Mouse (Mus musculus) kidney, embryonic 14.5 days (tissue): ENCODE results near the gene Gabbr2. TPM values are rescaled to one million over a fixed set of nuclear protein-coding genes. Genes with fewer than 3 reads are reported as not detected.

Experiments used
- ATAC-seq: fragments of 200-750 bp; cut with Nextera tagmentation; 2 replicates; pipeline ENCODE4 v1.8.0; 2017; ENCODE audit warnings: moderate number of reproducible peaks, mild to moderate bottlenecking, moderate TSS enrichment, moderate library complexity; ENCODE audit not compliant: low FRiP score, low TSS enrichment
- H3K27ac ChIP-seq: fragments of 300-500 bp; sonication (generic); 2 replicates; pipeline ENCODE4 v1.5.1; 2014; ENCODE audit warnings: low read depth, mild to moderate bottlenecking, low read length, moderate library complexity, mixed read lengths
- H3K27me3 ChIP-seq: fragments of 300-500 bp; sonication (generic); 2 replicates; pipeline ENCODE4 v1.6.1; 2014; ENCODE audit warnings: mild to moderate bottlenecking, low read length; ENCODE audit not compliant: control insufficient read depth, insufficient read depth
- H3K36me3 ChIP-seq: fragments of 300-500 bp; sonication (generic); 2 replicates; pipeline ENCODE4 v1.6.1; 2014; ENCODE audit warnings: low read length, mixed read lengths; ENCODE audit not compliant: control insufficient read depth, insufficient read depth
- H3K4me1 ChIP-seq: fragments of 300-500 bp; sonication (generic); 2 replicates; pipeline ENCODE4 v1.6.1; 2014; ENCODE audit warnings: low read length, mixed read lengths; ENCODE audit not compliant: control insufficient read depth, insufficient read depth
- H3K4me2 ChIP-seq: fragments of 300-500 bp; sonication (generic); replicated peaks from 2 replicates; pipeline ENCODE4 v1.6.1; 2014; ENCODE audit warnings: low read depth, mild to moderate bottlenecking, low read length
- H3K4me3 ChIP-seq: fragments of 300-500 bp; sonication (generic); 2 replicates; pipeline ENCODE4 v1.5.1; 2014; ENCODE audit warnings: mild to moderate bottlenecking, low read length
- H3K9ac ChIP-seq: fragments of 300-500 bp; sonication (generic); 2 replicates; pipeline ENCODE4 v1.6.1; 2014; ENCODE audit warnings: low read depth, mild to moderate bottlenecking, low read length, moderate library complexity
- H3K9me3 ChIP-seq: fragments of 300-500 bp; sonication (generic); 2 replicates; pipeline ENCODE4 v1.6.1; 2016; ENCODE audit warnings: low read length; ENCODE audit not compliant: control insufficient read depth
- WGBS: fragments of 180-500 bp; shearing (Covaris S2); extraction: QIAGEN DNeasy Blood & Tissue Kit; methylation state at CpG from one replicate; pipeline ENCODE4 v1.1.7; 2014; 5-methylcytosine and 5-hydroxymethylcytosine counted together
- polyA plus RNA-seq: library from polyadenylated mRNA; unstranded; fragments of >200 nt; fragmentation: Nextera tagmentation; extraction: Ambion mirVana; gene quantifications from 2 replicates; pipeline ENCODE4 v1.2.1, GENCODE M21; 2014

Gene Gabbr2
- polyA plus RNA-seq, 1 experiment from 2014 or later, result 0.43 TPM

- no peak overlapping the region for H3K4me2 ChIP-seq
- WGBS, result 91% methylated on average over 8 of the region's 8 CpGs
- H3K27ac ChIP-seq, result no peak overlapping the region
- no peaks in the 10 kb centered on the region for H3K4me1 ChIP-seq
- H3K9ac ChIP-seq, result no peak overlapping the region
- no peak for ATAC-seq
- H3K27me3 ChIP-seq, result no peaks in the 10 kb centered on the region
- no peaks in the 10 kb centered on the region for H3K36me3 ChIP-seq
- no peak overlapping the region for H3K4me3 ChIP-seq
- H3K9me3 ChIP-seq, result no peaks in the 10 kb centered on the region
Observed at GRCm38 (mm10) chr4:46856145-46856544, 135.5 kb downstream of the Gabbr2 start.

GRCm38 (mm10) chr4:46854686-46855385 lies 136.8 kb downstream of the Gabbr2 start:
- ATAC-seq, result no peak
- H3K4me1 ChIP-seq, result no peaks in the 10 kb centered on the region
- H3K9me3 ChIP-seq, result no peaks in the 10 kb centered on the region; the same call in 1 of the 2 replicates
- no peak overlapping the region for H3K4me2 ChIP-seq
- H3K27ac ChIP-seq, result no peak overlapping the region
- H3K36me3 ChIP-seq, result no peaks in the 10 kb centered on the region
- WGBS, result 64% methylated on average over 23 of the region's 23 CpGs
- no peaks in the 10 kb centered on the region for H3K27me3 ChIP-seq
- no peak overlapping the region for H3K4me3 ChIP-seq
- H3K9ac ChIP-seq, result no peak overlapping the region

DNA sequence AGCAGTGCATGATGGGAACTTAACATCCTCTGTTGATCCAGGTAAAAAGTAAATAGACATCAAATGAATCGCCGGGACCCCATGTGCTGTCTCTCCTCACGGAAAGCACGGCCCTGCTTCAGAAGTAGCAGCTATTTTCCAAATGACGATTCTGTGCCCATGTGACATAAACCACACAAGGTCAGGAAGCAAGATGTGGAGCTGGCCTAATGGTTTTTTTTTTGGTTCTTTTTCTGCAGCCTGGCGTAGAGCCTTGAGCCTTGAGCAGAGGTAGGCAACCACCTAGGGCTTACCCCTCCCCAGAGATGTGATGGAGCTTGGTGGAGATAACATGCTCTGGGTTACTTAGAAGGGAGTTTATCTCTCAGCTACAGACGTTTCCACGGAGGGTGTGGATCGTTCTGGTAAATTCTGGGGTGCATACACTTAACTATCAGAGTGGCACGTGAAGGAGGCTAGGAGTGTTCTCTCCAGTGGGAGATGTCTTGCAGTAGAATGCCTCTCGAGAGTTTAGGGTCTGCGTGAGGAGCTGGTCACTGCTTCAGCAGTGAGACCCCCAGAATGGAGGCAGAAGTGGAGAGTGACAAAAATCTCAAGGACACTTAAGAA lies 137.7 kb downstream of the Gabbr2 start:
- 88% methylated on average over 12 of the region's 12 CpGs for WGBS
- ATAC-seq, result no peak
- Histone ChIP-seq H3K4me3 (no peak overlapping the region), H3K4me2 (no peak overlapping the region), H3K4me1 (no peaks in the 10 kb centered on the region), H3K36me3 (no peaks in the 10 kb centered on the region), H3K9me3 (no peaks in the 10 kb centered on the region; the same call in 1 of the 2 replicates), H3K9ac (no peak overlapping the region), H3K27me3 (no peaks in the 10 kb centered on the region), H3K27ac (no peak overlapping the region)

DNA sequence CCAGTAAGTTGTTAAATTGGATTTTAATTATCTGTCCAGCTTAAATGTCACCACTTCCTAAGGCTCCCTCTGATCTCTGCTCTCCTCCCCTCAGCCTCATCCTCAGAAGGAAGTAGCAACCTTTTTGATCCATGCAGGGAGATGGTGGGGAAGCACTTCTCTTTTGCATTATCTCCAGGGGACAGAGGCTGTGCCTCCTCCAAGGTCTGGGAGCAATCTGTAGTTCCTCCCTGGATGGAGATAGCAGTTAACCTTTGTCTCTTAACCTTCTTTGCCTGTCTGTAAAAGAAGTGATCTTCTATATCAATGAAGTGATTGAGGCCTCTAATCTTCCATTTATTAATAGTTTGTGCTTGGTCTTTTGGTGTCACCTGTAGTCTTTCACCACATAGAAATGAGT lies 143.9 kb downstream of the Gabbr2 start:
- H3K4me2 ChIP-seq, result no peak overlapping the region
- H3K4me3 ChIP-seq, result no peak overlapping the region
- H3K4me1 ChIP-seq, result no peaks in the 10 kb centered on the region
- 0 out of 2 replicates have a peak, but pooled peaks cover 3% of the 10 kb centered on the region for H3K27me3 ChIP-seq
- ATAC-seq, result no peak
- no peak overlapping the region for H3K9ac ChIP-seq
- H3K9me3 ChIP-seq, result no peaks in the 10 kb centered on the region; the same call in 1 of the 2 replicates
- no peaks in the 10 kb centered on the region for H3K36me3 ChIP-seq
- no peak overlapping the region for H3K27ac ChIP-seq

DNA sequence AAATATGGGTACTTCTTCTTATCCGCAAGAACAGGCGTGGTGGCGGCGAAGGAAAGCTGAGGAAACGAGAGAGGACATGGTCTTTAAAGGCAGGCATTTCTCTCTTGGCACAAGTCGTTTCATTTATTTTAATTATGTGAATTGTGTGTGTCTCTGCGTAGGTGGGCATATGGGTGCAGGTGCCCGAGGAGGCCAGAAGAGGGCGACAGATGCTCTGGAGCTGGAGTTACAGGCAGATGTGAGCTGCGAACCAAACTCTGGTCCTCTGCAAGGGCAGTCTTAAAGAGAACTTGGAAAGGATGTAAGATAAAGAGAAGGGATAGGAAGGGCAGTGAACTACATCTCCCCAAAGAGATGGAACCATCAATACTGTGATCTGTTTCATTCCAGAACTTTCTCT lies 145.3 kb downstream of the Gabbr2 start:
- Histone ChIP-seq H3K4me1 (no peaks in the 10 kb centered on the region), H3K4me2 (no peak overlapping the region), H3K4me3 (no peak overlapping the region), H3K9me3 (no peaks in the 10 kb centered on the region; the same call in 1 of the 2 replicates), H3K27me3 (0 out of 2 replicates have a peak, but pooled peaks cover 3% of the 10 kb centered on the region), H3K27ac (no peak overlapping the region), H3K9ac (no peak overlapping the region), H3K36me3 (no peaks in the 10 kb centered on the region)
- ATAC-seq, result no peak
- 93% methylated on average over 10 of the region's 10 CpGs for WGBS

DNA sequence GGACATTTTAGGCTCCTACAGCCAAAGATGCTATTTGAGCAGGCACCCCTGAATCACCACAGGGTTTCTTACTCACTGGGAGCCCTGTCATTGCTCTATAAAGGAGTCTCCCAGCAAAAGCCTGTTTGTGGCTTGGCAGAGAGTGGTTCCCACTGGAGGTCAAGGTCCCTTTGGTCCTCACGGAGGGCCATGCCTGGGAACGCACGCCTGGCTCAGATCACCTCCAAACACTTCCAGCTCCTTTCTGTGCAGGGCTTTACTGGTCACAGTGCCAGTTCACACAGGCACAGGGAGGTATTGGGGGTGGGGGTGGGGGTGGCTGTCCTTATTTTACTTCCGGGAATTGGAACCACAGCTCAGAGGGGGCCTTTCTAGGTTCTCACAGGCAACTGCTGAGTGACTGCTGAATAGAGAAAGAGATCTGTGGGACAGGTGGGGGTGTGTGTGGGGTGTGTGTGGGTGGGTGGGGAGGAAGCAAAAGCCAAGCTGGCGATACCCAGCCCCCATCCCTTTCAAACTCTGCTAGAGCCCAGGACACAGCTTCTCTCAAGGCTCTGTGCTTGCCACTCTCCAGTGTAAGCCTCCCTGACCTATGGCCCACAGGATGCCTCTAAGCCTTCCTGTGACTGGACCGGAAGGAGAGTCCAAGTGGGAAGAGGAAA lies 146.6 kb downstream of the Gabbr2 start:
- Histone ChIP-seq H3K4me3 (no peak overlapping the region), H3K27me3 (0 out of 2 replicates have a peak, but pooled peaks cover 3% of the 10 kb centered on the region), H3K4me1 (no peaks in the 10 kb centered on the region), H3K27ac (no peak overlapping the region), H3K36me3 (no peaks in the 10 kb centered on the region), H3K9ac (no peak overlapping the region), H3K4me2 (no peak overlapping the region), H3K9me3 (no peaks in the 10 kb centered on the region)
- ATAC-seq, result no peak
- 63% methylated on average over 6 of the region's 6 CpGs for WGBS

DNA sequence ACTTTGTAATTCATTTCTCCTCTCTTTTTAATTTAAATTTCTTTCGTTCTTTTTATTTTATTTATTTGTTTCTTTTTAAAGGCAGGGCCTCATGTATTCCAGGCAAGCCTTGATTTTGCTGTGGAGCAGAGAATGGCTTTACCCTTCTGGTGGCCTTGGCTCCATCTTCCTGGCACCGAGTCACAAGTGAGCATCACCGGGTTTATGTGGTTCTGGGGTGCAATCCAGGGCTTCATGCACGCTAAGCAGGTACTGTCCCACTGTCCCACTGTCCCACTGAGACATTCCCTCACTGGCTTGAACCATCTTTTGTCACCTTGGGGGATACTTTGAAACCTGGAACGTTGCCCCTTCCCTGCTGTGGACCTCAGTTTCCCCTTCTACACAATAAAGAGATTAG lies 147.1 kb downstream of the Gabbr2 start:
- ATAC-seq, result no peak
- 0 out of 2 replicates have a peak, but pooled peaks cover 3% of the 10 kb centered on the region for H3K27me3 ChIP-seq
- H3K9ac ChIP-seq, result no peak overlapping the region
- no peaks in the 10 kb centered on the region for H3K36me3 ChIP-seq
- no peaks in the 10 kb centered on the region for H3K9me3 ChIP-seq
- H3K4me2 ChIP-seq, result no peak overlapping the region
- H3K4me3 ChIP-seq, result no peak overlapping the region
- 85% methylated on average over 5 of the region's 5 CpGs for WGBS
- no peak overlapping the region for H3K27ac ChIP-seq
- H3K4me1 ChIP-seq, result no peaks in the 10 kb centered on the region

DNA sequence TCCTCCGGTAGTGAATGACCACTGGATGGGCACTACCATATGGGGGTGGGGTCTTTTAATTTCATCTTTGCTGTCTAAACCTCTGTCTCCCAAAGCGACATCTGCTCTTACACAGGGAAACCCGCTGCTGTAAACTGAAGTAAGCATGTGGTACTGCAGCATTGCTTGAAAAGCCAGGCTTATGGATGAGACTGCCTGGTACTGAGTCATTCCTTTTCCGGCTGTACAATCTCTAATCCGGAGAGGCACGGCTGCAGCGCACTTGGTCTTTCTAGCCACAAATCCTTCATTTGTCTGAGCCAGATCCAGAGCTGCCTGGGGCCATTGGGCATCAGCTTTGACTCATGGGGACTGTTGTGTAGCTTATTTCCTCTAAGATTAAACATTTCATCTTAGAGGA lies 149.1 kb downstream of the Gabbr2 start:
- no peak for ATAC-seq
- 88% methylated on average over 7 of the region's 7 CpGs for WGBS
- Histone ChIP-seq H3K36me3 (no peaks in the 10 kb centered on the region), H3K4me2 (no peak overlapping the region), H3K4me1 (no peaks in the 10 kb centered on the region), H3K9me3 (no peaks in the 10 kb centered on the region), H3K27ac (no peak overlapping the region), H3K27me3 (0 out of 2 replicates have a peak, but pooled peaks cover 3% of the 10 kb centered on the region), H3K4me3 (no peak overlapping the region), H3K9ac (no peak overlapping the region)

DNA sequence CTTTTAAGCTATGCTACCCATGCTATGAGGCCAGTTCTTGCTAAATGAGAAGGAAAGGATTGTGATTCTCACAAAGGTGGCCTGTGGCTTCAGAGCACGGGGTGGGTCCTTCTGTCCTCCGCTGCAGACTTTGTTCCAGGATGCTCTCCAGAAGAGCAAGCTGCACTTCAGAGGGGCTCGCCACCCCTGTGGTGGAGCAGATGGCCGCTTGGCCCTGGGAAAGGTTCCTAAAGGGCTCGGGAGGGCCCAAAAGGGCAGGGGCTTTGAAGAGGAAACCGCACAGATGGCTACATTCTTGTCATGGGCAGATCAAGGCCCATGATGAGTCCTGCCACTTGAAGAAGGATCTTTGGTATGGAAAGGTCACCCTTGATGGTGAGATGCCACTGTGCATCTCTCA lies 151.5 kb downstream of the Gabbr2 start:
- no peak overlapping the region for H3K4me2 ChIP-seq
- ATAC-seq, result no peak
- WGBS, result 63% methylated on average over 6 of the region's 6 CpGs
- no peak overlapping the region for H3K9ac ChIP-seq
- H3K9me3 ChIP-seq, result no peaks in the 10 kb centered on the region
- no peak overlapping the region for H3K27ac ChIP-seq
- no peaks in the 10 kb centered on the region for H3K36me3 ChIP-seq
- 0 out of 2 replicates have a peak, but pooled peaks cover 5% of the 10 kb centered on the region for H3K27me3 ChIP-seq
- 0 out of 2 replicates have a peak, but pooled peaks cover 3% of the 10 kb centered on the region for H3K4me1 ChIP-seq
- no peak overlapping the region for H3K4me3 ChIP-seq
